In the genomic region with DNA sequence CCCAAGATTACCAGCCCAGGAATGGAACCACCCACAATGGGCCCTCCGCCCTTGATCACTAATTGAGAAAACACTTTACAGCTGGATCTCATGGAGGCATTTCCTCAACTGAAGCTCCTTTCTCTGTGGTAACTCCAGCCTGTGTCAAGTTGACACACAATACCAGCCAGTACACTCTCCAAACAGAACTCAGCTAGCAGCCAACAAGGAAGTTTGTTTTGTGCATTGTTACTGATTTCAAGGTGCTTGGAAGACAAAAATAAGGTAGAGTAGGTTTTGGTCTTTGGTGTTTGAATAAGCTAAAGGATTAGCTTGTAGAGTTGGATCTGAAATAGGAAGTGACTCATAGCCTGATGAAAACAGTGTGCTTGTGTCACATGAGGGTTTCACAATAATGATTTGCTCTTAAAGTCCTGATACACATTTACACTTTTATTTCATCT, we compare ENCODE assay signal across 18 mouse cellular contexts.
DNase-seq lines count a peak whose midpoint lies in the region; ATAC-seq and TF ChIP-seq lines count a peak whose summit lies in the region.
"Had no signal": no experiment of that assay in that cellular context is flagged by ENCODE, and none has a peak within 500 bp of the region (broad histone marks: within the 10 kb centered on the region; RNA-seq: fewer than 3 reads in every experiment).

No protein-coding gene starts in this region.

- H3ac ChIP-seq in myocyte (ENCODE audit: control insufficient read depth, insufficient read length): no peak overlapping the region

- H3K36me3 ChIP-seq in lung, postnatal 0 days (ENCODE audit: insufficient read depth, low read length): no peaks in the 10 kb centered on the region
- H3K36me3 ChIP-seq in myocyte (ENCODE audit: control insufficient read depth, insufficient read depth): no peaks in the 10 kb centered on the region
- H3K36me3 ChIP-seq: embryonic facial prominence, embryonic 13.5 days; forebrain, embryonic 15.5 days; hindbrain, embryonic 13.5 days; kidney, embryonic 15.5 days; limb, embryonic 10.5 days; midbrain, embryonic 15.5 days had no signal

- TF ChIP-seq EP300 in lung, postnatal 0 days (IDR thresholded peaks at IDR 0.05): peak; percentile 78

- H3K9me3 ChIP-seq in lung, postnatal 0 days (ENCODE audit: low read length): no peaks in the 10 kb centered on the region
- H3K9me3 ChIP-seq: embryonic facial prominence, embryonic 13.5 days; forebrain, embryonic 15.5 days; hindbrain, embryonic 13.5 days; kidney, embryonic 15.5 days; limb, embryonic 10.5 days; midbrain, embryonic 15.5 days had no signal

- no peak overlapping the region for H3K9ac ChIP-seq in lung, postnatal 0 days (replicated peaks; ENCODE audit: low read depth)
- H3K9ac ChIP-seq: embryonic facial prominence, embryonic 13.5 days; forebrain, embryonic 15.5 days; hindbrain, embryonic 13.5 days; kidney, embryonic 15.5 days; lung, embryonic 14.5 days; midbrain, embryonic 15.5 days had no signal

- H3K4me2 ChIP-seq in lung, postnatal 0 days (replicated peaks; ENCODE audit: low read depth, low read length): no peak overlapping the region
- H3K4me2 ChIP-seq in myocyte (ENCODE audit: low read depth): peak overlapping the region; percentile 47
- H3K4me2 ChIP-seq: embryonic facial prominence, embryonic 13.5 days; forebrain, embryonic 15.5 days; hindbrain, embryonic 13.5 days; kidney, embryonic 15.5 days; lung, embryonic 14.5 days; midbrain, embryonic 15.5 days had no signal

- ATAC-seq in lung, postnatal 0 days: peak; percentile 91
- ATAC-seq in inflammation-experienced regulatory T-cells, adult 6 months: no peak
- ATAC-seq: forebrain, embryonic 15.5 days; midbrain, embryonic 15.5 days had no signal

- no peaks in the 10 kb centered on the region for H3K79me2 ChIP-seq in myocyte (ENCODE audit: control insufficient read depth, insufficient read depth)

- TF ChIP-seq CTCF in bone marrow macrophage, adult 2 months (IDR thresholded peaks at IDR 0.05; ENCODE audit: low read depth, low read length): no peak
- no peak for TF ChIP-seq CTCF in lung, postnatal 0 days (IDR thresholded peaks at IDR 0.05)

- H3K4me1 ChIP-seq in bone marrow macrophage, adult 2 months (ENCODE audit: control insufficient read depth, insufficient read depth, low read length): peaks cover 27% of the 10 kb centered on the region
- no peaks in the 10 kb centered on the region for H3K4me1 ChIP-seq in lung, postnatal 0 days (ENCODE audit: insufficient read depth, low read depth, low read length)
- H3K4me1 ChIP-seq: embryonic facial prominence, embryonic 13.5 days; forebrain, embryonic 15.5 days; hindbrain, embryonic 13.5 days; kidney, embryonic 15.5 days; limb, embryonic 10.5 days; midbrain, embryonic 15.5 days had no signal

- WGBS in lung, postnatal 0 days: 65% methylated on average over 1 of the region's 1 CpGs

- intact Hi-C loops in heart, postnatal 14 days (cut with DNase I): no loop called here

- DNase-seq in heart, adult 8-10 months (ENCODE audit: low spot score): peak; percentile 30
- no peak for DNase-seq in heart, postnatal 14 days
- DNase-seq in lung, postnatal 0 days (ENCODE audit: low spot score): peak; percentile 90
- no peak for DNase-seq in kidney, postnatal 10 days
- DNase-seq in urinary bladder, postnatal 4 days (ENCODE audit: low spot score in 2 of 2): no peak
- DNase-seq: cerebellum, adult 9-10 months; gastrocnemius, postnatal 10 days; lung, embryonic 14.5 days; retina, postnatal 1 day had no signal

- H3K27me3 ChIP-seq in lung, postnatal 0 days (replicated peaks; ENCODE audit: insufficient read depth, low read length): no peaks in the 10 kb centered on the region
- H3K27me3 ChIP-seq in myocyte (ENCODE audit: control insufficient read depth, insufficient read depth, insufficient read length): no peaks in the 10 kb centered on the region
- H3K27me3 ChIP-seq: embryonic facial prominence, embryonic 13.5 days; forebrain, embryonic 15.5 days; hindbrain, embryonic 13.5 days; kidney, embryonic 15.5 days; midbrain, embryonic 15.5 days had no signal

- H3K4me3 ChIP-seq in bone marrow macrophage, adult 2 months (ENCODE audit: insufficient read depth, low read length): no peak overlapping the region
- no peak overlapping the region for H3K4me3 ChIP-seq in lung, postnatal 0 days (ENCODE audit: low read depth, low read length)
- H3K4me3 ChIP-seq in myocyte: no peak overlapping the region
- H3K4me3 ChIP-seq: embryonic facial prominence, embryonic 13.5 days; forebrain, embryonic 15.5 days; hindbrain, embryonic 13.5 days; kidney, embryonic 15.5 days; limb, embryonic 10.5 days; midbrain, embryonic 15.5 days had no signal

- TF ChIP-seq POLR2A in bone marrow macrophage, adult 2 months (IDR thresholded peaks at IDR 0.05; ENCODE audit: borderline replicate concordance, low read depth, low read length): no peak
- no peak for TF ChIP-seq POLR2A in myocyte (IDR thresholded peaks at IDR 0.05; ENCODE audit: insufficient read length, low read depth)

- peak overlapping the region; percentile 89 for H3K27ac ChIP-seq in bone marrow macrophage, adult 2 months (ENCODE audit: insufficient read depth, low read depth, low read length)
- peak overlapping the region; percentile 44; the same call in 1 of the 2 replicates for H3K27ac ChIP-seq in lung, postnatal 0 days (ENCODE audit: low read length)
- H3K27ac ChIP-seq: embryonic facial prominence, embryonic 13.5 days; forebrain, embryonic 15.5 days; hindbrain, embryonic 13.5 days; kidney, embryonic 15.5 days; limb, embryonic 10.5 days; midbrain, embryonic 15.5 days had no signal

TF ChIP-seq in myocyte, 11 proteins besides CTCF, POLR2A, EP300 and RAD21:
- TF ChIP-seq CEBPB (IDR thresholded peaks at IDR 0.05; ENCODE audit: insufficient read depth, poor library complexity, severe bottlenecking) (peak; percentile 69; the same call in 1 of the 2 replicates), MAX (IDR thresholded peaks at IDR 0.05; ENCODE audit: low read depth) (no peak), REST (IDR thresholded peaks at IDR 0.05; ENCODE audit: insufficient read depth, insufficient read length) (no peak), SRF (IDR thresholded peaks at IDR 0.05; ENCODE audit: control insufficient read depth, insufficient read length, low read depth) (no peak), E2F4 (IDR thresholded peaks at IDR 0.05; ENCODE audit: insufficient read depth) (no peak), MYOG (IDR thresholded peaks at IDR 0.05; ENCODE audit: control insufficient read depth in 1 of 3, insufficient read depth in 1 of 3, insufficient read length in 2 of 3, low read depth in 2 of 3) (no peak), MYOD1 (IDR thresholded peaks at IDR 0.05; ENCODE audit: control insufficient read depth in 1 of 3, insufficient read length in 2 of 3, low read depth in 2 of 3) (no peak), TCF3 (IDR thresholded peaks at IDR 0.05; ENCODE audit: insufficient read length, low read depth) (no peak), USF1 (IDR thresholded peaks at IDR 0.05; ENCODE audit: low read depth) (peak; percentile 61), POLR2AphosphoS2 (IDR thresholded peaks at IDR 0.05; ENCODE audit: insufficient read length, low read depth) (no peak), TCF12 (IDR thresholded peaks at IDR 0.05; ENCODE audit: insufficient read depth, poor library complexity, severe bottlenecking) (no peak)

Comparison
In these comparisons a context has a peak if more than half of its experiments do, and no peak if none do; other contexts are left out.
1. DNase-seq: peak in heart, adult 8-10 months (single experiment) and lung, postnatal 0 days (single experiment); none in heart, postnatal 14 days (0 of 2), kidney, postnatal 10 days (single experiment) and urinary bladder, postnatal 4 days (0 of 2).